Mouse (Mus musculus) MEL (cell line): Measurements from ENCODE around the gene Lmbr1. TPM values are rescaled to one million over a fixed set of nuclear protein-coding genes. Genes with fewer than 3 reads are reported as not detected.

Experiments
- DNase-seq: peaks from one replicate; pipeline ENCODE4 v3.0.0; 2011; ENCODE audit warnings: low read depth, low spot score
- H3K27ac ChIP-seq: 2 replicates; pipeline ENCODE4 v1.5.1; 2012; ENCODE audit warnings: low read depth, mild to moderate bottlenecking, control low read depth, low read length, moderate library complexity; ENCODE audit not compliant: control insufficient read depth
- H3K27me3 ChIP-seq, 2 experiments: fragments of 150-350 bp in 1 of 2; sonication (generic) in 1 of 2; 2 replicates each; pipeline ENCODE4 v1.6.1; 2012; ENCODE audit warnings: low read length in 2 of 2, mild to moderate bottlenecking in 2 of 2, improper control_type of control experiment in 1 of 2, moderate library complexity in 1 of 2; ENCODE audit not compliant: insufficient read depth in 2 of 2, control insufficient read depth in 1 of 2
- H3K36me3 ChIP-seq, 2 experiments: 2 replicates each; pipeline ENCODE4 v1.6.1; 2012 to 2014; ENCODE audit warnings: low read length in 2 of 2, improper control_type of control experiment in 1 of 2, inconsistent platforms in 1 of 2, mild to moderate bottlenecking in 1 of 2; ENCODE audit not compliant: insufficient read depth in 2 of 2, control insufficient read depth in 1 of 2
- H3K4me1 ChIP-seq, 2 experiments: fragments of 150-350 bp in 1 of 2; sonication (generic) in 1 of 2; 2 replicates each; pipeline ENCODE4 v1.6.1; 2012; ENCODE audit warnings: low read length in 2 of 2, improper control_type of control experiment in 1 of 2, mild to moderate bottlenecking in 1 of 2; ENCODE audit not compliant: insufficient read depth in 2 of 2, control insufficient read depth in 1 of 2
- H3K4me3 ChIP-seq, 2 experiments: fragments of 150-350 bp in 1 of 2; sonication (generic) in 1 of 2; 2 replicates each; pipeline ENCODE4 v1.5.1; 2012; ENCODE audit warnings: low read depth in 2 of 2, low read length in 2 of 2, mild to moderate bottlenecking in 2 of 2, moderate library complexity in 2 of 2, control low read depth in 1 of 2, improper control_type of control experiment in 1 of 2; ENCODE audit not compliant: control insufficient read depth in 1 of 2, insufficient read depth in 1 of 2
- H3K79me2 ChIP-seq: 2 replicates; pipeline ENCODE4 v1.6.1; 2012; ENCODE audit warnings: mild to moderate bottlenecking, low read length, moderate library complexity; ENCODE audit not compliant: control insufficient read depth, poor library complexity, insufficient read depth
- H3K9ac ChIP-seq: 2 replicates; pipeline ENCODE4 v1.6.1; 2012; ENCODE audit warnings: low read depth, mild to moderate bottlenecking, control low read depth, low read length, moderate library complexity; ENCODE audit not compliant: control insufficient read depth, poor library complexity, severe bottlenecking
- H3K9me3 ChIP-seq: fragments of 150-350 bp; sonication (generic); replicated peaks from 2 replicates; pipeline ENCODE4 v1.6.1; 2012; ENCODE audit warnings: mild to moderate bottlenecking, low read length, improper control_type of control experiment, moderate library complexity; ENCODE audit not compliant: insufficient read depth
- CHD1 ChIP-seq: IDR thresholded peaks from 2 replicates; pipeline ENCODE4 v1.6.1; 2012; ENCODE audit warnings: low read depth, mild to moderate bottlenecking, inconsistent platforms, low read length, improper control_type of control experiment
- CHD2 ChIP-seq: IDR thresholded peaks from 2 replicates; pipeline ENCODE4 v1.6.1; 2011; ENCODE audit warnings: low read length, improper control_type of control experiment
- CTCF ChIP-seq, 3 experiments: IDR thresholded peaks in 2 of 3; conservative IDR thresholded peaks in 1 of 3; 2 replicates each; pipeline ENCODE4 v1.5.1; 2011 to 2012; ENCODE audit warnings: low read length in 3 of 3, low read depth in 2 of 3, mild to moderate bottlenecking in 2 of 3, improper control_type of control experiment in 1 of 3, inconsistent platforms in 1 of 3, mixed read lengths in 1 of 3, moderate library complexity in 1 of 3; ENCODE audit not compliant: control insufficient read depth in 1 of 3, insufficient read depth in 1 of 3, poor library complexity in 1 of 3, severe bottlenecking in 1 of 3
- ELF1 ChIP-seq: IDR thresholded peaks from 2 replicates; pipeline ENCODE4 v1.6.1; 2014; ENCODE audit warnings: low read depth, mild to moderate bottlenecking, inconsistent platforms, low read length, improper control_type of control experiment, moderate library complexity
- EP300 ChIP-seq, 2 experiments: IDR thresholded peaks; 2 replicates each; pipeline ENCODE4 v1.6.1; 2011; ENCODE audit warnings: improper control_type of control experiment in 2 of 2, low read length in 2 of 2, low read depth in 1 of 2, mild to moderate bottlenecking in 1 of 2
- HCFC1 ChIP-seq: IDR thresholded peaks from 2 replicates; pipeline ENCODE4 v1.6.1; 2012; ENCODE audit warnings: low read depth, mild to moderate bottlenecking, inconsistent platforms, low read length, improper control_type of control experiment, moderate library complexity
- MXI1 ChIP-seq: IDR thresholded peaks from 2 replicates; pipeline ENCODE4 v1.6.1; 2011; ENCODE audit warnings: mild to moderate bottlenecking, low read depth, low read length, improper control_type of control experiment
- MYC ChIP-seq: IDR thresholded peaks from 2 replicates; pipeline ENCODE4 v1.6.1; 2011; ENCODE audit warnings: low read depth, mild to moderate bottlenecking, low read length, improper control_type of control experiment, moderate library complexity
- NRF1 ChIP-seq: IDR thresholded peaks from 2 replicates; pipeline ENCODE4 v1.6.1; 2014; ENCODE audit warnings: low read depth, mild to moderate bottlenecking, inconsistent platforms, low read length, improper control_type of control experiment, moderate library complexity; ENCODE audit not compliant: poor library complexity, insufficient read depth, severe bottlenecking
- POLR2AphosphoS2 ChIP-seq: IDR thresholded peaks from 2 replicates; pipeline ENCODE4 v1.6.1; 2011; ENCODE audit warnings: low read length, improper control_type of control experiment
- RCOR1 ChIP-seq: IDR thresholded peaks from 2 replicates; pipeline ENCODE4 v1.6.1; 2012; ENCODE audit warnings: low read depth, mild to moderate bottlenecking, inconsistent platforms, low read length, improper control_type of control experiment
- SIN3A ChIP-seq: IDR thresholded peaks from 2 replicates; pipeline ENCODE4 v1.6.1; 2012; ENCODE audit warnings: low read length, improper control_type of control experiment, inconsistent platforms
- TBP ChIP-seq: IDR thresholded peaks from 2 replicates; pipeline ENCODE4 v1.8.0; 2011; ENCODE audit warnings: low read depth, low read length, improper control_type of control experiment
- TCF12 ChIP-seq: IDR thresholded peaks from 2 replicates; pipeline ENCODE4 v1.6.1; 2014; ENCODE audit warnings: low read depth, mild to moderate bottlenecking, inconsistent platforms, low read length, improper control_type of control experiment, moderate library complexity
- UBTF ChIP-seq: IDR thresholded peaks from 2 replicates; pipeline ENCODE4 v1.6.1; 2012; ENCODE audit warnings: low read depth, mild to moderate bottlenecking, inconsistent platforms, low read length, improper control_type of control experiment, moderate library complexity, borderline replicate concordance; ENCODE audit not compliant: insufficient read depth
- USF2 ChIP-seq, 2 experiments: IDR thresholded peaks; 2 replicates each; pipeline ENCODE4 v1.6.1; 2011 to 2012; ENCODE audit warnings: improper control_type of control experiment in 2 of 2, low read length in 2 of 2, borderline replicate concordance in 1 of 2, inconsistent platforms in 1 of 2, low read depth in 1 of 2, mild to moderate bottlenecking in 1 of 2; ENCODE audit not compliant: insufficient read depth in 1 of 2
- ZC3H11A ChIP-seq: IDR thresholded peaks from 2 replicates; pipeline ENCODE4 v1.6.1; 2012; ENCODE audit warnings: low read depth, mild to moderate bottlenecking, inconsistent platforms, low read length, improper control_type of control experiment
- ZKSCAN1 ChIP-seq: IDR thresholded peaks from 2 replicates; pipeline ENCODE4 v1.6.1; 2012; ENCODE audit warnings: low read depth, mild to moderate bottlenecking, inconsistent platforms, low read length, improper control_type of control experiment, moderate library complexity
- ZMIZ1 ChIP-seq: IDR thresholded peaks from 2 replicates; pipeline ENCODE4 v1.6.1; 2012; ENCODE audit warnings: low read depth, mild to moderate bottlenecking, inconsistent platforms, low read length, improper control_type of control experiment, moderate library complexity
- ZNF384 ChIP-seq: IDR thresholded peaks from 2 replicates; pipeline ENCODE4 v1.6.1; 2012; ENCODE audit warnings: low read depth, mild to moderate bottlenecking, inconsistent platforms, low read length, improper control_type of control experiment
- polyA plus RNA-seq, 2 experiments: library from polyadenylated mRNA; stranded (reverse) in 1 of 2; unstranded in 1 of 2; fragments of >175 nt in 1 of 2; fragments of >200 nt in 1 of 2; gene quantifications; 2 replicates each; pipeline versions ENCODE4 v1.2.1 to v1.2.4; 2012; ENCODE audit warnings: low replicate concordance in 2 of 2, low read depth in 1 of 2; ENCODE audit not compliant: insufficient read length in 2 of 2, insufficient read depth in 1 of 2, missing spikeins in 1 of 2
- total RNA-seq: library from RNA; depleted of rRNA; stranded (reverse); fragments of 300-350 nt; gene quantifications from 2 replicates; pipeline ENCODE4 v1.2.3, GENCODE M21; 2012

Lmbr1 gene
- total and polyA plus RNA-seq, 3 experiments, result not detected

GRCm38 (mm10) chr5:29211980-29212555, 166.1 kb downstream of the Lmbr1 start:
- TF ChIP-seq CHD1 (no peak), ELF1 (no peak), MYC (no peak), SIN3A (no peak), RCOR1 (no peak), CTCF (IDR thresholded peaks at IDR 0.05 in 2 of 3, conservative IDR thresholded peaks at IDR 0.05 in 1 of 3; ENCODE audit: control insufficient read depth in 1 of 3, insufficient read depth in 1 of 3, low read depth in 2 of 3, low read length in 3 of 3, poor library complexity in 1 of 3, severe bottlenecking in 1 of 3) (no peak), NRF1 (no peak), MXI1 (no peak), TBP (no peak), HCFC1 (no peak), USF2 (IDR thresholded peaks at IDR 0.05; ENCODE audit: borderline replicate concordance in 1 of 2, insufficient read depth in 1 of 2, low read depth in 1 of 2, low read length in 2 of 2) (no peak), ZC3H11A (no peak), ZMIZ1 (no peak), TCF12 (no peak), POLR2AphosphoS2 (no peak)
- H3K79me2 ChIP-seq, result no peaks in the 10 kb centered on the region
- H3K9ac ChIP-seq, result no peak overlapping the region
- no peak overlapping the region for H3K27ac ChIP-seq
- no peak for DNase-seq
- H3K4me3 ChIP-seq, result no peak overlapping the region
- H3K27me3 ChIP-seq, result no peaks in the 10 kb centered on the region
- no peaks in the 10 kb centered on the region for H3K36me3 ChIP-seq
- H3K9me3 ChIP-seq, result no peaks in the 10 kb centered on the region
- no peaks in the 10 kb centered on the region for H3K4me1 ChIP-seq

DNA sequence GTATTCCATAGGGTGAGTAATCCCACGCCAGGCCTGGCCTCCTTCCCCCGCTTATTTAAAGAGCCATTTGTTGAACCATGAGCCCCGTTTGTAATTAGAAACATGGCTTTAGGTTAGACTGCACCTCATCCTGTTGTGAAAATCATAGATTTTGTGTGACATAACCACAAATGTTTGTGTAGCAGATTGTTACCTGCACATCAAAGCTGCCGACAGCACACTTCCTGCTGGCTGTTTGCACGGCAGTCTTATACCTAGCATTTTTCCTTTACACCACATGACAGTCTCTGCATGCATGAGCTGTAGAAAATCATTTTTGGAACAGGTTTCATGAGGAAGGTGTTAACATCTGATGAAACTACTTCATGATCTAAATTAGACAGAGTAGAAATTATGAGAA, 172.5 kb downstream of the Lmbr1 start:
- Histone ChIP-seq H3K9ac (no peak overlapping the region), H3K4me3 (no peak overlapping the region), H3K27me3 (no peaks in the 10 kb centered on the region), H3K9me3 (no peaks in the 10 kb centered on the region), H3K27ac (no peak overlapping the region), H3K4me1 (no peaks in the 10 kb centered on the region), H3K36me3 (no peaks in the 10 kb centered on the region), H3K79me2 (no peaks in the 10 kb centered on the region)
- no peak for DNase-seq
- TF ChIP-seq CHD2, result no peak
- TF ChIP-seq ELF1, result no peak
- TF ChIP-seq UBTF, result no peak
- TF ChIP-seq ZMIZ1, result no peak
- no peak for TF ChIP-seq TCF12
- no peak for TF ChIP-seq HCFC1
- no peak for TF ChIP-seq ZNF384
- TF ChIP-seq ZKSCAN1, result no peak
- no peak for TF ChIP-seq MYC
- TF ChIP-seq EP300 (IDR thresholded peaks at IDR 0.05; ENCODE audit: low read depth in 1 of 2, low read length in 2 of 2), result no peak
- TF ChIP-seq POLR2AphosphoS2, result no peak
